Mouse (Mus musculus) MEL (cell line): ENCODE data around the gene Tdrd3. TPM values are rescaled to one million over a fixed set of nuclear protein-coding genes. Genes with fewer than 3 reads are reported as not detected.

Source experiments
- DNase-seq: peaks from one replicate; pipeline ENCODE4 v3.0.0; 2011; ENCODE audit warnings: low read depth, low spot score
- H3K27ac ChIP-seq: 2 replicates; pipeline ENCODE4 v1.5.1; 2012; ENCODE audit warnings: low read depth, mild to moderate bottlenecking, control low read depth, low read length, moderate library complexity; ENCODE audit not compliant: control insufficient read depth
- H3K27me3 ChIP-seq, 2 experiments: fragments of 150-350 bp in 1 of 2; sonication (generic) in 1 of 2; 2 replicates each; pipeline ENCODE4 v1.6.1; 2012; ENCODE audit warnings: low read length in 2 of 2, mild to moderate bottlenecking in 2 of 2, improper control_type of control experiment in 1 of 2, moderate library complexity in 1 of 2; ENCODE audit not compliant: insufficient read depth in 2 of 2, control insufficient read depth in 1 of 2
- H3K36me3 ChIP-seq, 2 experiments: 2 replicates each; pipeline ENCODE4 v1.6.1; 2012 to 2014; ENCODE audit warnings: low read length in 2 of 2, improper control_type of control experiment in 1 of 2, inconsistent platforms in 1 of 2, mild to moderate bottlenecking in 1 of 2; ENCODE audit not compliant: insufficient read depth in 2 of 2, control insufficient read depth in 1 of 2
- H3K4me1 ChIP-seq, 2 experiments: fragments of 150-350 bp in 1 of 2; sonication (generic) in 1 of 2; 2 replicates each; pipeline ENCODE4 v1.6.1; 2012; ENCODE audit warnings: low read length in 2 of 2, improper control_type of control experiment in 1 of 2, mild to moderate bottlenecking in 1 of 2; ENCODE audit not compliant: insufficient read depth in 2 of 2, control insufficient read depth in 1 of 2
- H3K4me3 ChIP-seq, 2 experiments: fragments of 150-350 bp in 1 of 2; sonication (generic) in 1 of 2; 2 replicates each; pipeline ENCODE4 v1.5.1; 2012; ENCODE audit warnings: low read depth in 2 of 2, low read length in 2 of 2, mild to moderate bottlenecking in 2 of 2, moderate library complexity in 2 of 2, control low read depth in 1 of 2, improper control_type of control experiment in 1 of 2; ENCODE audit not compliant: control insufficient read depth in 1 of 2, insufficient read depth in 1 of 2
- H3K79me2 ChIP-seq: 2 replicates; pipeline ENCODE4 v1.6.1; 2012; ENCODE audit warnings: mild to moderate bottlenecking, low read length, moderate library complexity; ENCODE audit not compliant: control insufficient read depth, poor library complexity, insufficient read depth
- H3K9ac ChIP-seq: 2 replicates; pipeline ENCODE4 v1.6.1; 2012; ENCODE audit warnings: low read depth, mild to moderate bottlenecking, control low read depth, low read length, moderate library complexity; ENCODE audit not compliant: control insufficient read depth, poor library complexity, severe bottlenecking
- H3K9me3 ChIP-seq: fragments of 150-350 bp; sonication (generic); replicated peaks from 2 replicates; pipeline ENCODE4 v1.6.1; 2012; ENCODE audit warnings: mild to moderate bottlenecking, low read length, improper control_type of control experiment, moderate library complexity; ENCODE audit not compliant: insufficient read depth
- BHLHE40 ChIP-seq: IDR thresholded peaks from 2 replicates; pipeline ENCODE4 v1.6.1; 2012; ENCODE audit warnings: low read depth, mild to moderate bottlenecking, inconsistent platforms, low read length, improper control_type of control experiment, borderline replicate concordance
- CHD2 ChIP-seq: IDR thresholded peaks from 2 replicates; pipeline ENCODE4 v1.6.1; 2011; ENCODE audit warnings: low read length, improper control_type of control experiment
- CTCF ChIP-seq, 3 experiments: IDR thresholded peaks in 2 of 3; conservative IDR thresholded peaks in 1 of 3; 2 replicates each; pipeline ENCODE4 v1.5.1; 2011 to 2012; ENCODE audit warnings: low read length in 3 of 3, low read depth in 2 of 3, mild to moderate bottlenecking in 2 of 3, improper control_type of control experiment in 1 of 3, inconsistent platforms in 1 of 3, mixed read lengths in 1 of 3, moderate library complexity in 1 of 3; ENCODE audit not compliant: control insufficient read depth in 1 of 3, insufficient read depth in 1 of 3, poor library complexity in 1 of 3, severe bottlenecking in 1 of 3
- E2F4 ChIP-seq: IDR thresholded peaks from 2 replicates; pipeline ENCODE4 v1.6.1; 2011; ENCODE audit warnings: low read depth, low read length, improper control_type of control experiment, borderline replicate concordance
- ELF1 ChIP-seq: IDR thresholded peaks from 2 replicates; pipeline ENCODE4 v1.6.1; 2014; ENCODE audit warnings: low read depth, mild to moderate bottlenecking, inconsistent platforms, low read length, improper control_type of control experiment, moderate library complexity
- EP300 ChIP-seq, 2 experiments: IDR thresholded peaks; 2 replicates each; pipeline ENCODE4 v1.6.1; 2011; ENCODE audit warnings: improper control_type of control experiment in 2 of 2, low read length in 2 of 2, low read depth in 1 of 2, mild to moderate bottlenecking in 1 of 2
- ETS1 ChIP-seq: IDR thresholded peaks from 2 replicates; pipeline ENCODE4 v1.6.1; 2012; ENCODE audit warnings: low read depth, mild to moderate bottlenecking, inconsistent platforms, low read length, improper control_type of control experiment, moderate library complexity
- GATA1 ChIP-seq: IDR thresholded peaks from 2 replicates; pipeline ENCODE4 v1.6.1; 2011; ENCODE audit warnings: low read depth, low read length, improper control_type of control experiment
- HCFC1 ChIP-seq: IDR thresholded peaks from 2 replicates; pipeline ENCODE4 v1.6.1; 2012; ENCODE audit warnings: low read depth, mild to moderate bottlenecking, inconsistent platforms, low read length, improper control_type of control experiment, moderate library complexity
- JUND ChIP-seq: IDR thresholded peaks from 2 replicates; pipeline ENCODE4 v1.6.1; 2011; ENCODE audit warnings: low read depth, mild to moderate bottlenecking, improper control_type of control experiment, low read length
- MAFK ChIP-seq: IDR thresholded peaks from 2 replicates; pipeline ENCODE4 v1.6.1; 2011; ENCODE audit warnings: low read depth, mild to moderate bottlenecking, low read length, improper control_type of control experiment, borderline replicate concordance
- MAX ChIP-seq: IDR thresholded peaks from 2 replicates; pipeline ENCODE4 v1.6.1; 2011; ENCODE audit warnings: low read length, improper control_type of control experiment
- MAZ ChIP-seq: IDR thresholded peaks from 2 replicates; pipeline ENCODE4 v1.6.1; 2012; ENCODE audit warnings: low read depth, mild to moderate bottlenecking, inconsistent platforms, low read length, improper control_type of control experiment
- MXI1 ChIP-seq: IDR thresholded peaks from 2 replicates; pipeline ENCODE4 v1.6.1; 2011; ENCODE audit warnings: mild to moderate bottlenecking, low read depth, low read length, improper control_type of control experiment
- MYB ChIP-seq: IDR thresholded peaks from 2 replicates; pipeline ENCODE4 v1.6.1; 2011; ENCODE audit warnings: mild to moderate bottlenecking, low read depth, low read length, improper control_type of control experiment
- MYC ChIP-seq: IDR thresholded peaks from 2 replicates; pipeline ENCODE4 v1.6.1; 2011; ENCODE audit warnings: low read depth, mild to moderate bottlenecking, low read length, improper control_type of control experiment, moderate library complexity
- NELFE ChIP-seq: IDR thresholded peaks from 2 replicates; pipeline ENCODE4 v1.6.1; 2011; ENCODE audit warnings: low read depth, low read length, improper control_type of control experiment
- NRF1 ChIP-seq: IDR thresholded peaks from 2 replicates; pipeline ENCODE4 v1.6.1; 2014; ENCODE audit warnings: low read depth, mild to moderate bottlenecking, inconsistent platforms, low read length, improper control_type of control experiment, moderate library complexity; ENCODE audit not compliant: poor library complexity, insufficient read depth, severe bottlenecking
- POLR2A ChIP-seq, 2 experiments: IDR thresholded peaks; 2 replicates each; pipeline ENCODE4 v1.6.1; 2011 to 2012; ENCODE audit warnings: low read length in 2 of 2, mild to moderate bottlenecking in 2 of 2, control low read depth in 1 of 2, improper control_type of control experiment in 1 of 2, low read depth in 1 of 2, moderate library complexity in 1 of 2; ENCODE audit not compliant: control insufficient read depth in 1 of 2, insufficient read depth in 1 of 2, poor library complexity in 1 of 2
- POLR2AphosphoS2 ChIP-seq: IDR thresholded peaks from 2 replicates; pipeline ENCODE4 v1.6.1; 2011; ENCODE audit warnings: low read length, improper control_type of control experiment
- POLR2AphosphoS5 ChIP-seq: IDR thresholded peaks from 2 replicates; pipeline ENCODE4 v1.6.1; 2012; ENCODE audit warnings: low read depth, borderline replicate concordance, mild to moderate bottlenecking, inconsistent platforms, low read length, moderate library complexity, mixed read lengths
- RAD21 ChIP-seq: IDR thresholded peaks from 2 replicates; pipeline ENCODE4 v1.6.1; 2011; ENCODE audit warnings: mild to moderate bottlenecking, low read depth, low read length, improper control_type of control experiment
- RCOR1 ChIP-seq: IDR thresholded peaks from 2 replicates; pipeline ENCODE4 v1.6.1; 2012; ENCODE audit warnings: low read depth, mild to moderate bottlenecking, inconsistent platforms, low read length, improper control_type of control experiment
- SIN3A ChIP-seq: IDR thresholded peaks from 2 replicates; pipeline ENCODE4 v1.6.1; 2012; ENCODE audit warnings: low read length, improper control_type of control experiment, inconsistent platforms
- TAL1 ChIP-seq: IDR thresholded peaks from 2 replicates; pipeline ENCODE4 v1.6.1; 2012; ENCODE audit warnings: mild to moderate bottlenecking, inconsistent platforms, low read length, moderate library complexity, mixed read lengths
- TBP ChIP-seq: IDR thresholded peaks from 2 replicates; pipeline ENCODE4 v1.8.0; 2011; ENCODE audit warnings: low read depth, low read length, improper control_type of control experiment
- TCF12 ChIP-seq: IDR thresholded peaks from 2 replicates; pipeline ENCODE4 v1.6.1; 2014; ENCODE audit warnings: low read depth, mild to moderate bottlenecking, inconsistent platforms, low read length, improper control_type of control experiment, moderate library complexity
- UBTF ChIP-seq: IDR thresholded peaks from 2 replicates; pipeline ENCODE4 v1.6.1; 2012; ENCODE audit warnings: low read depth, mild to moderate bottlenecking, inconsistent platforms, low read length, improper control_type of control experiment, moderate library complexity, borderline replicate concordance; ENCODE audit not compliant: insufficient read depth
- USF1 ChIP-seq: IDR thresholded peaks from 2 replicates; pipeline ENCODE4 v1.6.1; 2014; ENCODE audit warnings: low read depth, mild to moderate bottlenecking, inconsistent platforms, low read length, improper control_type of control experiment, moderate library complexity
- USF2 ChIP-seq, 2 experiments: IDR thresholded peaks; 2 replicates each; pipeline ENCODE4 v1.6.1; 2011 to 2012; ENCODE audit warnings: improper control_type of control experiment in 2 of 2, low read length in 2 of 2, borderline replicate concordance in 1 of 2, inconsistent platforms in 1 of 2, low read depth in 1 of 2, mild to moderate bottlenecking in 1 of 2; ENCODE audit not compliant: insufficient read depth in 1 of 2
- ZMIZ1 ChIP-seq: IDR thresholded peaks from 2 replicates; pipeline ENCODE4 v1.6.1; 2012; ENCODE audit warnings: low read depth, mild to moderate bottlenecking, inconsistent platforms, low read length, improper control_type of control experiment, moderate library complexity
- ZNF384 ChIP-seq: IDR thresholded peaks from 2 replicates; pipeline ENCODE4 v1.6.1; 2012; ENCODE audit warnings: low read depth, mild to moderate bottlenecking, inconsistent platforms, low read length, improper control_type of control experiment
- polyA plus RNA-seq, 2 experiments: library from polyadenylated mRNA; stranded (reverse) in 1 of 2; unstranded in 1 of 2; fragments of >175 nt in 1 of 2; fragments of >200 nt in 1 of 2; gene quantifications; 2 replicates each; pipeline versions ENCODE4 v1.2.1 to v1.2.4; 2012; ENCODE audit warnings: low replicate concordance in 2 of 2, low read depth in 1 of 2; ENCODE audit not compliant: insufficient read length in 2 of 2, insufficient read depth in 1 of 2, missing spikeins in 1 of 2
- total RNA-seq: library from RNA; depleted of rRNA; stranded (reverse); fragments of 300-350 nt; gene quantifications from 2 replicates; pipeline ENCODE4 v1.2.3, GENCODE M21; 2012

Tdrd3 gene
- total and polyA plus RNA-seq, 3 experiments = 22.5 to 22.6 TPM; not detected in 1

DNA sequence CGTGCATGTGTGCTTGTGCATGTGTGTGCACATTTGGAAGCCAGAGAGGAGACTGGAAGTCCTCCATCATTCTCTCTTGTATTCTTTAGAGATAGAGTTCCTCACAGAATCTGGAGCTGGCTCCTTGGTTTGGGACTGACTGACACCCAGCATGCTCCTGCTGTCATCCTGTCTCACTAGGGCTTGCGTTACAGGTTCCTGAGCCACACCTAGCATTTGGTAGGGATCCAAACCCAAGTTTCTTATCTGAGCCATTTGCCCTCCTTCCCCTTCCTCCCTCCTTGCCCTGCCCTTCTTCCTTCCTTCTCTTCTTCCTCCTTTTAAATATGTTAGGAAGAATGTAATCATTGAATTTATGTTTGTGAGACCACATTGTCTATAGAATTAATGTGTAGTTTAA is 3.3 kb downstream of the Tdrd3 start:
- Histone ChIP-seq H3K27ac (peak overlapping the region; percentile 70), H3K9me3 (no peaks in the 10 kb centered on the region), H3K9ac (peak overlapping the region; percentile 52), H3K4me1 (peaks cover 13 to 23% of the 10 kb centered on the region in 2 experiments), H3K36me3 (peaks cover 0 to 45% of the 10 kb centered on the region in 2 experiments), H3K27me3 (no peaks in the 10 kb centered on the region), H3K79me2 (peaks cover 60% of the 10 kb centered on the region), H3K4me3 (peak overlapping the region in 1 of 2 experiments; percentile 9; a peak in 1 of 4 replicates)
- TF ChIP-seq ETS1 (peak; percentile 86), ZMIZ1 (no peak), JUND (0 out of 2 replicates have a peak, but pooled peaks have one; percentile 23), MYB (no peak; the same call in 1 of the 2 replicates), MAX (peak; percentile 81), NRF1 (peak; percentile 44; the same call in 1 of the 2 replicates), POLR2A (IDR thresholded peaks at IDR 0.05; ENCODE audit: control insufficient read depth in 1 of 2, insufficient read depth in 1 of 2, low read depth in 1 of 2, low read length in 2 of 2, poor library complexity in 1 of 2) (peak in 1 of 2 experiments; percentile 65; a peak in 2 of 4 replicates), E2F4 (no peak), MAFK (0 out of 2 replicates have a peak, but pooled peaks have one; percentile 28), RCOR1 (peak; percentile 67), RAD21 (no peak), ZNF384 (no peak), UBTF (no peak), POLR2AphosphoS2 (no peak), MYC (peak; percentile 78; the same call in 1 of the 2 replicates), EP300 (IDR thresholded peaks at IDR 0.05; ENCODE audit: low read depth in 1 of 2, low read length in 2 of 2) (peak; percentile 82 to 84), MAZ (peak; percentile 79), USF1 (no peak), MXI1 (peak; percentile 93), ELF1 (peak; percentile 63; the same call in 1 of the 2 replicates), HCFC1 (peak; percentile 68), USF2 (IDR thresholded peaks at IDR 0.05; ENCODE audit: borderline replicate concordance in 1 of 2, insufficient read depth in 1 of 2, low read depth in 1 of 2, low read length in 2 of 2) (no peak), TBP (peak; percentile 63; the same call in 1 of the 2 replicates), BHLHE40 (peak; percentile 30; the same call in 1 of the 2 replicates), NELFE (0 out of 2 replicates have a peak, but pooled peaks have one; percentile 32), SIN3A (peak; percentile 91), POLR2AphosphoS5 (no peak), GATA1 (peak; percentile 91), CTCF (IDR thresholded peaks at IDR 0.05 in 2 of 3, conservative IDR thresholded peaks at IDR 0.05 in 1 of 3; ENCODE audit: control insufficient read depth in 1 of 3, insufficient read depth in 1 of 3, low read depth in 2 of 3, low read length in 3 of 3, poor library complexity in 1 of 3, severe bottlenecking in 1 of 3) (no peak), TAL1 (peak; percentile 29; the same call in 1 of the 2 replicates), CHD2 (no peak), TCF12 (peak; percentile 64)
- DNase-seq = peak; percentile 89
